Mouse (Mus musculus) hindbrain, embryonic 15.5 days (tissue): ENCODE results near the gene Pramel5. TPM values are rescaled to one million over a fixed set of nuclear protein-coding genes. Genes with fewer than 3 reads are reported as not detected.
"Not testable (repeated sequence)": the region's sequence is repeated elsewhere in the genome, so short reads cannot be mapped to it uniquely, and the experiment has no call there.

Experiments used
- ATAC-seq: fragments of 200-750 bp; cut with Nextera tagmentation; 2 replicates; pipeline ENCODE4 v1.8.0; 2017; ENCODE audit warnings: low read depth, moderate number of reproducible peaks, moderate TSS enrichment; ENCODE audit not compliant: low FRiP score
- H3K27ac ChIP-seq: fragments of 300-500 bp; sonication (generic); replicated peaks from 2 replicates; pipeline ENCODE4 v1.5.1; 2015; ENCODE audit warnings: mild to moderate bottlenecking, inconsistent platforms
- H3K27me3 ChIP-seq: fragments of 300-500 bp; sonication (generic); 2 replicates; pipeline ENCODE4 v1.6.1; 2015; ENCODE audit warnings: control low read depth, inconsistent platforms
- H3K36me3 ChIP-seq: fragments of 300-500 bp; sonication (generic); 2 replicates; pipeline ENCODE4 v1.6.1; 2015; ENCODE audit warnings: control low read depth, inconsistent platforms
- H3K4me1 ChIP-seq: fragments of 300-500 bp; sonication (generic); replicated peaks from 2 replicates; pipeline ENCODE4 v1.6.1; 2015; ENCODE audit warnings: control low read depth, inconsistent platforms
- H3K4me2 ChIP-seq: fragments of 300-500 bp; sonication (generic); 2 replicates; pipeline ENCODE4 v1.6.1; 2015; ENCODE audit warnings: moderate library complexity, mild to moderate bottlenecking, inconsistent platforms
- H3K4me3 ChIP-seq: fragments of 300-500 bp; sonication (generic); 2 replicates; pipeline ENCODE4 v1.5.1; 2015; ENCODE audit warnings: mild to moderate bottlenecking, inconsistent platforms
- H3K9ac ChIP-seq: fragments of 300-500 bp; sonication (generic); 2 replicates; pipeline ENCODE4 v1.6.1; 2015; ENCODE audit warnings: inconsistent platforms
- H3K9me3 ChIP-seq: fragments of 300-500 bp; sonication (generic); 2 replicates; pipeline ENCODE4 v1.6.1; 2016; ENCODE audit warnings: control low read depth, inconsistent platforms
- WGBS: fragments of 180-500 bp; shearing (Covaris S2); methylation state at CpG from one replicate; pipeline ENCODE4 v1.1.7; 2015; 5-methylcytosine and 5-hydroxymethylcytosine counted together
- polyA plus RNA-seq: library from polyadenylated mRNA; unstranded; fragments of >200 nt; fragmentation: Nextera tagmentation; extraction: Ambion mirVana; gene quantifications from 2 replicates; pipeline ENCODE4 v1.2.1, GENCODE M21; 2015

Gene Pramel5
- not detected in 2 replicates for polyA plus RNA-seq

- not testable (repeated sequence) for H3K4me1 ChIP-seq, H3K27me3 ChIP-seq, H3K9me3 ChIP-seq, H3K4me3 ChIP-seq, H3K36me3 ChIP-seq, H3K9ac ChIP-seq, H3K4me2 ChIP-seq, ATAC-seq, H3K27ac ChIP-seq
- 81% methylated on average over 1 of the region's 1 CpGs for WGBS
Observed at GRCm38 (mm10) chr4:144280388-144280787, at the start of gene Pramel5. Pramel5 (minus strand) TSS chr4:144280488.

DNA sequence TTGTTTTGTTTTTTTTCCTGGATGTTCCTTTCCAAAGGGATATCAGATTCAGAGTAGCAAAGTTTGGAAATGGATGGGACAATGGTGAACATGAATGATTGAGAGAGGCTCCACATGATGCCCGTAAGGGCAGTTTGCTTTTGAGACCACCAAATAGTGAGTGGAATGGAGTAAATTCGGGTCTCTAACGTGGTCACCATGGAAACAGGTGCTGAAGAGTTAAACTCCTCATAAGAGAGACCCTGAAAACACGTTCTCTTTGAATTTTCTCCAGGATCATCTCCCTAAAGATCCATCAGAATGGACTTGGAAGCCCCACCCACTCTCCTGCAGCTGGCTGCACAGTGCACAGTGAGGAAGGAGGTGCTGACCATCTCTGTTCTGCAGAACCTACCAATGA lies 49.7 kb upstream of the Pramel5 start, which contains the start of gene Gm13128:
Gm13128 (plus strand) TSS at position 301 of the 400 bp plus-strand sequence.
- H3K9ac ChIP-seq, H3K4me1 ChIP-seq, H3K27me3 ChIP-seq, H3K4me2 ChIP-seq, H3K9me3 ChIP-seq, ATAC-seq, H3K27ac ChIP-seq, H3K36me3 ChIP-seq, H3K4me3 ChIP-seq: not testable (repeated sequence)
- 64% methylated on average over 4 of the region's 4 CpGs for WGBS

- 68% methylated on average over 2 of the region's 2 CpGs for WGBS
Observed at GRCm38 (mm10) chr4:144312666-144313460, 32.6 kb upstream of the Pramel5 start.

GRCm38 (mm10) chr4:144299414-144299813 lies 19.1 kb upstream of the Pramel5 start:
- 38% methylated on average over 1 of the region's 1 CpGs for WGBS
- not testable (repeated sequence) for H3K36me3 ChIP-seq, H3K9me3 ChIP-seq, H3K27ac ChIP-seq, H3K4me3 ChIP-seq, H3K27me3 ChIP-seq, H3K4me2 ChIP-seq, H3K4me1 ChIP-seq, H3K9ac ChIP-seq, ATAC-seq

More at GRCm38 (mm10) chr4:144312666-144313460, 32.6 kb upstream of the Pramel5 start:
- H3K27me3 ChIP-seq, H3K4me3 ChIP-seq, H3K9me3 ChIP-seq, H3K9ac ChIP-seq, H3K36me3 ChIP-seq, ATAC-seq, H3K27ac ChIP-seq, H3K4me2 ChIP-seq, H3K4me1 ChIP-seq: not testable (repeated sequence)

DNA sequence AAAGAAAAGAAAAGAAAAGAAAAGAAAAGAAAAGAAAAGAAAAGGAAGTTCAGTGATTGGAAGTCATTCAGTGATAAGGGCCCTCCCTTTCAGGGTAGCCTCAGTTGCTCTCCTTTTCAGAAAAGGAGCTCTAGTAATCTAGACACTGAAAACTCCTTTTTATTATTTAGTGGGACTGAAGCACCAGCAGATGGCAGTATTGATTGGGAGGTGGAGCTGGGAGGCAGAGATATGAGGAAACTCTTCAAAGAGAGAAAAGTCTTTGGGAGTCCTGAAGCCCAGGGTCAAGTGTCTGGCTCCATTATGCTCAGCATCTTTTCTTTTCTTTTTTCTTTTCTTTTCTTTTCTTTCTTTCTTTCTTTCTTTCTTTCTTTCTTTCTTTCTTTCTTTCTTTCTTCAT lies 25.5 kb downstream of the Pramel5 start:
- H3K27me3 ChIP-seq, ATAC-seq, H3K27ac ChIP-seq, H3K4me1 ChIP-seq, H3K4me2 ChIP-seq, H3K9ac ChIP-seq, H3K9me3 ChIP-seq, H3K36me3 ChIP-seq, H3K4me3 ChIP-seq: not testable (repeated sequence)

Other genes starting within 250 kb of the Pramel5 start
- gene Pramel4, start 221.4 kb downstream of the Pramel5 start, polyA plus RNA-seq, result not detected in 2 replicates
- gene Gm13102, start 174.0 kb downstream of the Pramel5 start, polyA plus RNA-seq, result not detected in 2 replicates
- not detected in 2 replicates for gene Oog3, start 117.8 kb downstream of the Pramel5 start, polyA plus RNA-seq
- gene Oog2, start 89.8 kb downstream of the Pramel5 start, polyA plus RNA-seq, result not detected in 2 replicates
- not detected in 2 replicates for gene C87977, start 67.2 kb downstream of the Pramel5 start, polyA plus RNA-seq
- not detected in 2 replicates for gene Gm13128, start 49.8 kb upstream of the Pramel5 start, polyA plus RNA-seq
- not detected in 2 replicates for gene Gm13119, start 77.5 kb upstream of the Pramel5 start, polyA plus RNA-seq
- not detected in 2 replicates for gene Pramef20, start 97.4 kb upstream of the Pramel5 start, polyA plus RNA-seq
- gene Pramef12, start 128.0 kb upstream of the Pramel5 start, polyA plus RNA-seq, result not detected in 2 replicates
- 0.28 TPM in 1 of 2 replicates, not detected in the other for gene 1700012P22Rik, start 158.3 kb upstream of the Pramel5 start, polyA plus RNA-seq
- gene Gm9944, start 172.8 kb upstream of the Pramel5 start, polyA plus RNA-seq, result not detected in 2 replicates
- gene Aadacl3, start 183.3 kb upstream of the Pramel5 start, polyA plus RNA-seq, result not detected in 2 replicates
- not detected in 2 replicates for gene 9430007A20Rik, start 239.3 kb upstream of the Pramel5 start, polyA plus RNA-seq